Mouse (Mus musculus) kidney, embryonic 14.5 days (tissue): ENCODE measurements at regions not wholly inside any gene's neighbourhood (a gene's known extent, or its start where the extent isn't known, plus 50 kb on each side); places are given as distances from the start of the nearest gene placed in this dataset.

ENCODE experiments used
- ATAC-seq: fragments of 200-750 bp; cut with Nextera tagmentation; 2 replicates; pipeline ENCODE4 v1.8.0; 2017; ENCODE audit warnings: moderate number of reproducible peaks, mild to moderate bottlenecking, moderate TSS enrichment, moderate library complexity; ENCODE audit not compliant: low FRiP score, low TSS enrichment
- H3K27ac ChIP-seq: fragments of 300-500 bp; sonication (generic); 2 replicates; pipeline ENCODE4 v1.5.1; 2014; ENCODE audit warnings: low read depth, mild to moderate bottlenecking, low read length, moderate library complexity, mixed read lengths
- H3K27me3 ChIP-seq: fragments of 300-500 bp; sonication (generic); 2 replicates; pipeline ENCODE4 v1.6.1; 2014; ENCODE audit warnings: mild to moderate bottlenecking, low read length; ENCODE audit not compliant: control insufficient read depth, insufficient read depth
- H3K36me3 ChIP-seq: fragments of 300-500 bp; sonication (generic); 2 replicates; pipeline ENCODE4 v1.6.1; 2014; ENCODE audit warnings: low read length, mixed read lengths; ENCODE audit not compliant: control insufficient read depth, insufficient read depth
- H3K4me1 ChIP-seq: fragments of 300-500 bp; sonication (generic); 2 replicates; pipeline ENCODE4 v1.6.1; 2014; ENCODE audit warnings: low read length, mixed read lengths; ENCODE audit not compliant: control insufficient read depth, insufficient read depth
- H3K4me2 ChIP-seq: fragments of 300-500 bp; sonication (generic); replicated peaks from 2 replicates; pipeline ENCODE4 v1.6.1; 2014; ENCODE audit warnings: low read depth, mild to moderate bottlenecking, low read length
- H3K4me3 ChIP-seq: fragments of 300-500 bp; sonication (generic); 2 replicates; pipeline ENCODE4 v1.5.1; 2014; ENCODE audit warnings: mild to moderate bottlenecking, low read length
- H3K9ac ChIP-seq: fragments of 300-500 bp; sonication (generic); 2 replicates; pipeline ENCODE4 v1.6.1; 2014; ENCODE audit warnings: low read depth, mild to moderate bottlenecking, low read length, moderate library complexity
- H3K9me3 ChIP-seq: fragments of 300-500 bp; sonication (generic); 2 replicates; pipeline ENCODE4 v1.6.1; 2016; ENCODE audit warnings: low read length; ENCODE audit not compliant: control insufficient read depth
- WGBS: fragments of 180-500 bp; shearing (Covaris S2); extraction: QIAGEN DNeasy Blood & Tissue Kit; methylation state at CpG from one replicate; pipeline ENCODE4 v1.1.7; 2014; 5-methylcytosine and 5-hydroxymethylcytosine counted together

DNA sequence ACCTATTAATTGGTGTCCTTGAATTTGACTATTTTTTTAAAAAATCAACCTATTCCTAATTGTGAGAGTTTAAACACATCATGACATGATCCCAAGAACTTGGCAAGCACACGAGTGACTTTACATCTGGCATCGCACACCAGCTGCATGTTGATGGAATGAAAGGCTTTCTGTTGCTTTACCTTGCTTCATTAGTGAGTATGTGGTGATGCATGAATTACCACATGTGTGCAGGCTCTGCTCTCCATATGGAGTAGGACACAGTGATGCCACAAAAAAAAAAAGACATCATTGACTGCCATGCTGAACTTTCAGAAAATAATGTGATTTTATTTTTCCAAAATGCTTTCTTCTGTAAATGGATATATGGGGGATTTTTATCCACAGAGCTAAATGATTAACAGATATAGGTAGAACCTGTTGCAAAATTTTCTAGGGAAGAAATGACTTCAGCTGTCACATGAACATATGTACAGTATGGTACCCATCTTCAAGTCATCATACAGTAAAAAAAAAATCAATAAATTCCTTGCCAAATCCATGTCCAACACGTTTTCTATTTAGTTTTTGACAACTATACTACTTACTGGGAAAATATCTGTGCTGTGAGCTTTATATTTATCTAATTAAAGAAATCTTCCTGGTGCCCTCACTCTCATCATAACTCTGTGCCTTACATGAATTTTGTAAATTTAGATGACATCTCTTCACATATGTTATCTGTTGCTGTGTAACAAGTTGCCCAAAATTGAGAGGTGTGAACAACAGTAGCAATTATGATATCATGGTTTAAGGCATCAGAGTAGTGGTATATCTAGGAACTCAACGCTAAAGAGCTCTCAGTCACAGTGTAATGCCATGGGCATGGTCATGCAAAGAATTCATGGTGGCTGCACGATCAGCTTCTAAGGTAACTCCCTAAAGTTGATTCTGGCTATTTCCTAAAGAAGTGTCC, 84.0 kb upstream of the Arrdc3 start:
- WGBS = 77% methylated on average over 5 of the region's 5 CpGs
- no peak for ATAC-seq
- Histone ChIP-seq H3K27ac (no peak overlapping the region), H3K4me2 (no peak overlapping the region), H3K9me3 (no peaks in the 10 kb centered on the region), H3K4me3 (no peak overlapping the region), H3K27me3 (no peaks in the 10 kb centered on the region), H3K9ac (no peak overlapping the region), H3K4me1 (no peaks in the 10 kb centered on the region), H3K36me3 (no peaks in the 10 kb centered on the region)

DNA sequence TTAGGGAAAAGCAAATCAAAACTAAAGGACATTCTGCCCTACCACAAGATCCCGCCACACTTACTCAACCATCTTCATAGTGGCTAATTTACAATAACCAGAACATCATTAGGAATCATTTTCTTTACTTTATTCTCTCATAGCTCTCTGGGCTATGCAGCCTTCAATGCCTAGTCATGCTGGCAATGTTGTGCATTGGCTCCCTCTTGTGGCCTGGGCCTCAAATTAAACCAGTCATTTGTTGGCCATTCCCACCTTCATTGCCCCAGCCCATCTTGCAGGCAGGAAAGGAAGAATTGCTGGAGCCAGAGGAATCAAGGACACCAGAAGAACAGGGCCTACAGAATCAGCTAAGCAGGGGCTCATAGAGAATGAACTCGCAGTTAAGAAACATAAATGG, 77.0 kb upstream of the Arrdc3 start:
- Histone ChIP-seq H3K9ac (no peak overlapping the region), H3K36me3 (no peaks in the 10 kb centered on the region), H3K4me1 (no peaks in the 10 kb centered on the region), H3K27ac (no peak overlapping the region), H3K4me3 (no peak overlapping the region), H3K4me2 (no peak overlapping the region), H3K27me3 (no peaks in the 10 kb centered on the region), H3K9me3 (no peaks in the 10 kb centered on the region)
- 35% methylated on average over 2 of the region's 2 CpGs for WGBS
- peak; percentile 82; the same call in 1 of the 2 replicates for ATAC-seq

DNA sequence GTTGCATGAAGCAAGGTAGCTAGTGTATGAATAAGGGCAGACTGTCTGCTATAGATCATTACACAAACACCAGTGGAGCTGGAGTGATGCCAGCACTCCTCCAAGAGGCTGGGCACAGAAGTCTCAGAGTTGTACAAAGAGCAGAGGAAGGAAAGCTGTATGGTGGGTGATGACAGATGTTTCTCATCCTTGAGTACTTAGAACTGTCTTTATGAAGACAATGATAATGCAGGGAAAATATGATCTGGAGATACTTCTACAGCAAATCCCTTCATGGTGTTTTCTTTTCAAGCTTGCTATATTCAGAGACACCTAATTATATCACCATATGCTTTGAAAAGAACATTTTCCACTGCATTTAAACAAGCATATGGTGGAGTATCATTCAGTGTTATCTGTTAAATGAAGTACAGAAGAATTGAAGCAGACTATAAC, 56.1 kb upstream of the Arrdc3 start:
- no peak overlapping the region for H3K27ac ChIP-seq
- H3K4me2 ChIP-seq = no peak overlapping the region
- no peaks in the 10 kb centered on the region for H3K4me1 ChIP-seq
- no peak for ATAC-seq
- H3K9ac ChIP-seq = no peak overlapping the region
- no peaks in the 10 kb centered on the region for H3K9me3 ChIP-seq
- H3K4me3 ChIP-seq = no peak overlapping the region
- no peaks in the 10 kb centered on the region for H3K27me3 ChIP-seq
- no peaks in the 10 kb centered on the region for H3K36me3 ChIP-seq
